Mouse (Mus musculus): Measurements from ENCODE around the gene Gm10160. TPM values are rescaled to one million over a fixed set of nuclear protein-coding genes. Genes with fewer than 3 reads are reported as not detected.

The Gm10160 gene
- total and polyA plus RNA-seq, 3 experiments: not detected

GRCm38 (mm10) chr7:81847777-81848176 lies 7.8 kb downstream of the Gm10160 start:
- Histone ChIP-seq H3K27me3 (ENCODE audit: control insufficient read depth, insufficient read depth, low read length) (no peaks in the 10 kb centered on the region), H3K79me2 (replicated peaks; ENCODE audit: control insufficient read depth, insufficient read depth, low read length) (no peaks in the 10 kb centered on the region), H3K27ac (no peak overlapping the region), H3K36me3 (ENCODE audit: control insufficient read depth, insufficient read depth, low read length) (no peaks in the 10 kb centered on the region), H3K9ac (ENCODE audit: low read depth, low read length) (no peak overlapping the region), H3K4me1 (ENCODE audit: control insufficient read depth, insufficient read depth, low read length) (peaks cover 2% of the 10 kb centered on the region), H3K4me3 (no peak overlapping the region)
- no peak for DNase-seq
- 68% methylated on average over 4 of the region's 4 CpGs for WGBS
- TF ChIP-seq EP300 (IDR thresholded peaks at IDR 0.05; ENCODE audit: insufficient read depth, low read depth, low read length): no peak
- no peak for TF ChIP-seq POLR2A (IDR thresholded peaks at IDR 0.05; ENCODE audit: insufficient read depth, low read depth, low read length)
- no peak for TF ChIP-seq CTCF (IDR thresholded peaks at IDR 0.05)
- intact Hi-C loops (cut with DNase I): no loop called here

DNA sequence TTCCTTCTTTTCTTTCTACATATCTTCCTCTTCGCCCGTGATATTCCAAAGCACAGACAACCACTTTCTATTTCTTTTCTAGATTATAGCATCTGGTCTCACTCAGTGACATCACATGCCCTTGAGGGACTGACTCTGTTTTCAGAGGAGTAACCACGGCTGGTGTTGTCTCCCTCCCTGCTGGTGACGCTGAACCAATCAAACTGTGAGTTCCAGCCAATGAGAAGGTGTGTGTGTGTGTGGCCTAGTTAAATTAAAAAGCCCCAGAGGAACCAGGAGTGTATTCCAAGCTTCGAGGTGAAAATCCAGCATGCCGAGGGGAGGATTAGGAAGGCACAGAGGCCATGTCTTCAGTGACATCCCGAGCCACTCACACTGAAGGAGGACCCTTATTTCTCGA lies 8.6 kb downstream of the Gm10160 start:
- intact Hi-C loops (cut with DNase I): no loop called here
- no peak overlapping the region for H3K9ac ChIP-seq (ENCODE audit: low read depth, low read length)
- DNase-seq: no peak

DNA sequence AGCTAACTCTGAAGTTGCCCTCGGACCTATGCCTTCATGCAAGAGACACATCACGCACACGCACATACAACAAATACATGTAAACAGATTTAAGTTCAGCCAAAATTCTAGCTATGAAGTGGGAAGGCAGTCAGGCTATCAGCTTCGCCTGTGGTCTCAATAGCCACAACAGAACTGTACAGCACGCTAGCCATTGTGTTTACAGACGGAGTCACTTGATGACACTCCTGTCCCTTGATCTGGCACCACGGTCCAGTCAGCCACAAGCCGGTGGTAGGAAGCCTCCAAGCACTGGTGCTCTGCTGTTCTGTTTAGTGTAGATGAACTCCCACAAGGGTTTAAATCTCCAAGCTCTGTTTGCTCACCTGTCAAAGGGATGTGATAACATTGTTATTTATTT lies 9.6 kb downstream of the Gm10160 start:
- WGBS: 71% methylated on average over 8 of the region's 8 CpGs
- H3K27ac ChIP-seq: no peak overlapping the region
- no peak overlapping the region for H3K4me3 ChIP-seq
- intact Hi-C loops (cut with DNase I): no loop called here
- peaks cover 1% of the 10 kb centered on the region for H3K4me1 ChIP-seq (ENCODE audit: control insufficient read depth, insufficient read depth, low read length)
- no peak for DNase-seq
- TF ChIP-seq EP300 (IDR thresholded peaks at IDR 0.05; ENCODE audit: insufficient read depth, low read depth, low read length) (no peak), CTCF (IDR thresholded peaks at IDR 0.05) (no peak), POLR2A (IDR thresholded peaks at IDR 0.05; ENCODE audit: insufficient read depth, low read depth, low read length) (no peak)
- no peaks in the 10 kb centered on the region for H3K27me3 ChIP-seq (ENCODE audit: control insufficient read depth, insufficient read depth, low read length)
- no peaks in the 10 kb centered on the region for H3K36me3 ChIP-seq (ENCODE audit: control insufficient read depth, insufficient read depth, low read length)
- H3K9ac ChIP-seq (ENCODE audit: low read depth, low read length): no peak overlapping the region
- no peaks in the 10 kb centered on the region for H3K79me2 ChIP-seq (replicated peaks; ENCODE audit: control insufficient read depth, insufficient read depth, low read length)

More for the DNA sequence above, 8.6 kb downstream of the Gm10160 start:
- no peaks in the 10 kb centered on the region for H3K79me2 ChIP-seq (replicated peaks; ENCODE audit: control insufficient read depth, insufficient read depth, low read length)
- no peak overlapping the region for H3K4me3 ChIP-seq
- peaks cover 2% of the 10 kb centered on the region for H3K4me1 ChIP-seq (ENCODE audit: control insufficient read depth, insufficient read depth, low read length)
- no peak overlapping the region for H3K27ac ChIP-seq
- no peaks in the 10 kb centered on the region for H3K36me3 ChIP-seq (ENCODE audit: control insufficient read depth, insufficient read depth, low read length)
- WGBS: 50% methylated on average over 8 of the region's 8 CpGs
- H3K27me3 ChIP-seq (ENCODE audit: control insufficient read depth, insufficient read depth, low read length): no peaks in the 10 kb centered on the region
- no peak for TF ChIP-seq EP300 (IDR thresholded peaks at IDR 0.05; ENCODE audit: insufficient read depth, low read depth, low read length)
- no peak for TF ChIP-seq CTCF (IDR thresholded peaks at IDR 0.05)
- TF ChIP-seq POLR2A (IDR thresholded peaks at IDR 0.05; ENCODE audit: insufficient read depth, low read depth, low read length): no peak

DNA sequence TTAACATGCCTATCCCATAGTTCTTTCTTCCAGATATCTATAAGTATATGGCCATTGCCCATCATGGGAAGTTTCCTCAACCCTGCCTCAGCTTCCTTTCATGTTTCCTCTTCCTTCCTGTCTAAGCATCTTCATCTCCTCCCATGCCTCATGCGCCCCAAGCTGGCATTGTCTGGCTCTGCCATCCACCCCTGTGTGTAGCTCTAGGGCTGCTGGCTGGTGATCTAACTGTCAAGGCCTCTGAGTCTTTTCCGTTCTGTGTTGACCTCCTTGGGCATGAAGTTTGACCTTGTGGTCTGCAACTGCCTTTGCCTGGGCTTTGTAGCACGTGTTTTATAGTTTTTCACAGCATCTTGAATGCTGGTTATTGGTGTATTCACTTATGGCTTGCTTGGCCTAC lies 10.3 kb downstream of the Gm10160 start:
- intact Hi-C loops (cut with DNase I): no loop called here
- Histone ChIP-seq H3K4me1 (ENCODE audit: control insufficient read depth, insufficient read depth, low read length) (peaks cover 1% of the 10 kb centered on the region), H3K9ac (ENCODE audit: low read depth, low read length) (no peak overlapping the region), H3K27me3 (ENCODE audit: control insufficient read depth, insufficient read depth, low read length) (no peaks in the 10 kb centered on the region), H3K4me3 (no peak overlapping the region), H3K36me3 (ENCODE audit: control insufficient read depth, insufficient read depth, low read length) (no peaks in the 10 kb centered on the region), H3K27ac (no peak overlapping the region), H3K79me2 (replicated peaks; ENCODE audit: control insufficient read depth, insufficient read depth, low read length) (no peaks in the 10 kb centered on the region)
- no peak for DNase-seq
- TF ChIP-seq CTCF (IDR thresholded peaks at IDR 0.05) (no peak), EP300 (IDR thresholded peaks at IDR 0.05; ENCODE audit: insufficient read depth, low read depth, low read length) (no peak)
- WGBS: 84% methylated on average over 3 of the region's 3 CpGs

GRCm38 (mm10) chr7:81844801-81845200 lies 10.8 kb downstream of the Gm10160 start:
- 84% methylated on average over 11 of the region's 11 CpGs for WGBS
- no peak overlapping the region for H3K4me3 ChIP-seq
- no peaks in the 10 kb centered on the region for H3K27me3 ChIP-seq (ENCODE audit: control insufficient read depth, insufficient read depth, low read length)
- intact Hi-C loops (cut with DNase I): no loop called here
- peaks cover 1% of the 10 kb centered on the region for H3K4me1 ChIP-seq (ENCODE audit: control insufficient read depth, insufficient read depth, low read length)
- H3K36me3 ChIP-seq (ENCODE audit: control insufficient read depth, insufficient read depth, low read length): no peaks in the 10 kb centered on the region
- H3K79me2 ChIP-seq (replicated peaks; ENCODE audit: control insufficient read depth, insufficient read depth, low read length): no peaks in the 10 kb centered on the region
- TF ChIP-seq EP300 (IDR thresholded peaks at IDR 0.05; ENCODE audit: insufficient read depth, low read depth, low read length): no peak
- no peak for DNase-seq
- H3K27ac ChIP-seq: no peak overlapping the region
- H3K9ac ChIP-seq (ENCODE audit: low read depth, low read length): no peak overlapping the region

DNA sequence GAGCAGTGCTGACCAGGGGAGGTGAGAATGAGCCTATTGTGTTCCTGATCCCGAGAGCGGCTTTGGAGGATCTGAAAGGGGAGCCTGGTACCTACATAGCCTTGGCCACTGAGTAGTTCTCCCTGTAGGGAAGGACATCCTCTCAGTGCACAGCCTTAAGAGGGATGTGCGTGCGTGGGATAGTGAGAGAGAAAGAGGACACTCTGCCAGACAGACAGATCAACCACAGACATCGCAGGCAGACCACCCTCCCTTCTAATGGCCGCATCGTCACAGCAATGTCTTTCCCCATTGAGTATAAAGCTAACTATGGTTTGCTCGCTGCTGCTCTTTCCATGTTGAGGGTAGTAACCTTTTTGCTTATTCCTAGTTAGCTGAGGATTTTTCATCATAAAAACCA lies 11.7 kb downstream of the Gm10160 start:
- intact Hi-C loops (cut with DNase I): no loop called here

More for the DNA sequence above, 11.7 kb downstream of the Gm10160 start:
- Histone ChIP-seq H3K4me1 (ENCODE audit: control insufficient read depth, insufficient read depth, low read length) (peaks cover 1% of the 10 kb centered on the region), H3K27me3 (ENCODE audit: control insufficient read depth, insufficient read depth, low read length) (no peaks in the 10 kb centered on the region), H3K4me3 (no peak overlapping the region), H3K79me2 (replicated peaks; ENCODE audit: control insufficient read depth, insufficient read depth, low read length) (no peaks in the 10 kb centered on the region), H3K36me3 (ENCODE audit: control insufficient read depth, insufficient read depth, low read length) (no peaks in the 10 kb centered on the region), H3K9ac (ENCODE audit: low read depth, low read length) (no peak overlapping the region), H3K27ac (no peak overlapping the region)
- WGBS: 92% methylated on average over 8 of the region's 8 CpGs
- TF ChIP-seq POLR2A (IDR thresholded peaks at IDR 0.05; ENCODE audit: insufficient read depth, low read depth, low read length) (no peak), CTCF (IDR thresholded peaks at IDR 0.05) (no peak), EP300 (IDR thresholded peaks at IDR 0.05; ENCODE audit: insufficient read depth, low read depth, low read length) (no peak)
- DNase-seq: no peak
